Mouse (Mus musculus) macrophage (primary cell): ENCODE measurements around the gene Krtap6-2. TPM values are rescaled to one million over a fixed set of nuclear protein-coding genes. Genes with fewer than 3 reads are reported as not detected.

Experiments
- H3K27ac ChIP-seq: fragments of 350-480 bp; formaldehyde crosslinking; 2 replicates; pipeline ENCODE4 v1.9.0; 2021
- H3K36me3 ChIP-seq: fragments of 350-480 bp; formaldehyde crosslinking; 2 replicates; pipeline ENCODE4 v1.9.0; 2021; ENCODE audit errors: inconsistent target
- H3K4me3 ChIP-seq: fragments of 350-480 bp; formaldehyde crosslinking; 2 replicates; pipeline ENCODE4 v1.9.0; 2021; ENCODE audit errors: inconsistent target
- H3K79me2 ChIP-seq: fragments of 350-480 bp; formaldehyde crosslinking; 2 replicates; pipeline ENCODE4 v1.9.0; 2021; ENCODE audit errors: inconsistent target
- WGBS: methylation state at CpG from one replicate; pipeline ENCODE4 v1.1.7; 2026; ENCODE audit warnings: inconsistent platforms; ENCODE audit not compliant: missing documents; 5-methylcytosine and 5-hydroxymethylcytosine counted together
- polyA plus RNA-seq: library from polyadenylated mRNA; stranded (reverse); fragments of 250-400 nt; gene quantifications from 3 replicates; pipeline ENCODE4 v1.2.4, GENCODE M21; 2018; ENCODE audit warnings: inconsistent platforms
- total RNA-seq, 78 experiments: library from RNA; depleted of rRNA; stranded (reverse); fragments of 250-400 nt; gene quantifications; 1 replicate in 9 of 78; 2 replicates in 24 of 78; 3 replicates in 43 of 78; 4 replicates in 2 of 78; pipeline ENCODE4 v1.2.4; 2018; ENCODE audit warnings: inconsistent platforms in 56 of 78

Gene Krtap6-2
- total RNA-seq (2018; cell fraction: chromatin; rRNA removed) = not detected
- not detected for total RNA-seq (2018; cell fraction: cytosol; rRNA removed)
- total RNA-seq (2018; cell fraction: nucleus; rRNA removed) = not detected
- polyA plus RNA-seq = not detected in 3 replicates

DNA sequence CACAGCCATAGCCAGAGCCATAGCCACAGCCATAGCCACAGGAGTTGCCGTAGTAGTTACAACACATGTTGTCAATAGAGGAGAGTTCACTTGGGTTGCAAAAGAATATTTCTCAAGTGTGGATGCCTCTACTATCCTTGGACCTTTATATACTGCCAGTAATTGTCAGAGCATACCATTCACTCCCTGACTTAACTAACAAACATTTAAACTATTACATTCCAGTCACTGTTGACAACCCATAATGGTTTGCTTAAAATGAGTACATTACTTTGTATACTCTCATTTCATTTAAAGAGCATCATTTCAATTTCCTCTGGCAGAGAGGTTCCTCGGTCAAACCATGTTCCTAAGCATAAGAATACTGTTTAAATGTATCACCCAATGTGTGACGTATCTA lies at the start of gene Krtap6-2:
Krtap6-2 (minus strand) TSS at position 101 of the 400 bp plus-strand sequence.
- Histone ChIP-seq H3K4me3 (no peak within 1 kb of the TSS), H3K36me3 (no peaks in the 10 kb centered on the region), H3K79me2 (no peaks in the 10 kb centered on the region), H3K27ac (no peak within 1 kb of the TSS)
- 100% methylated on average over 3 of the region's 3 CpGs for WGBS

DNA sequence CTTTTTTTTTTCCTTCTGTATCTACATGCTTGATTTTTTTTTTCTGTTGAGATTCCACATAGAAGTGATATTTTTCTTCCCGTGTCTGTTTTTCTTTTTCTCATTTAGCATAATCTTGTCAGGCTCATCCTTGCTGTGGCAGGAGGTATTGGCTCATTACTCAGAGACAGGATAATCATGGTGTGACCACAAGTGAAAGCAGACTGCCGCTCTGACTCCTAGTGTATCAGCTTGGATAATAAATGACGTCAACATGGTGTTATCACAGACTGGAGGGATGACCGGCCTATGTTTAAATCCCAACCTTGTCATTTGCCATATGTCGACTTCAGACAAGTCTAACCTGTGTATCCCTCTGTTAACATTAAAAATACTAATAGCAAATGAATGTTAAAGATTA lies 41.3 kb upstream of the Krtap6-2 start:
- H3K36me3 ChIP-seq = no peaks in the 10 kb centered on the region
- WGBS = 98% methylated on average over 5 of the region's 5 CpGs
- no peak overlapping the region for H3K27ac ChIP-seq
- no peaks in the 10 kb centered on the region for H3K79me2 ChIP-seq
- H3K4me3 ChIP-seq = no peak overlapping the region

DNA sequence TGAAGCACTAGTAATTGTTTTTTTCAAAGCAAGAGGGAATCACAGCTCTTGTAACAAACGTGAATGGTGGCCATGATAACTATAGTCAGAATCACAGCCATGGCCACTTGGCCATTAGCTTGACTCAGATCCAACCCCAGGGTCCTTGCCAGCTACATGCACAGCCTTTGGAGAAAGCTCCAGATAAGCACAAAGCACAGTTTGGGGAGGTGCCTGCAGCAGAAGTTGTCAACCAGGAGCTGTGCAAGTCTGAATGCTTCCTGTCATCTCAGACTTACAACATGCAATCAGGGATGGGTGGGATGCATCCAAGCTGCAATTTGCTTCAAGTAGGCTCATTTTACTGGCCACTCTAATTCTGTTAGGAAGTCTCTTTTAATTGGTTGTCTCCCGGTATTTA lies 9.7 kb upstream of the Krtap6-2 start:
- 92% methylated on average over 2 of the region's 2 CpGs for WGBS
- no peak overlapping the region for H3K4me3 ChIP-seq

DNA sequence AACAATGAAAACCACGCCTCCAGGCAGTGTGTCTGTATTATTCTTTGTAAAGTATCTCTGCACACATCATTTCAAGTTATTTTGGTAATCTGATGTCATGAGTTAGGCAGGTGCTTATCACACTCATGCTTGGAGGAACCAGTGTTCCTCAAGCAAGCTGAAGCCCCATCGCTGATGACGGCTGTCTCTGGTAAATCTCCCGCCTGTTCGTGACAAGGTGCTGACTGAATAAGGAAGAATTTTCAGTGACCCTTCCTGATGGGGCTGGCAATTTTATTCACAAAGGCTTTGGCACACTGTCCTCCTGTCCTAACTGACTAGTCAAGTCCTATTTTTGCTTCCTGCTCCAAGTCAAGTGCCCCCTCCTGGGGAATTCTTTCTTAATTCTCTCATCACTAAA lies 5.4 kb upstream of the Krtap6-2 start:
- WGBS = 91% methylated on average over 5 of the region's 5 CpGs
- H3K4me3 ChIP-seq = no peak overlapping the region
- H3K36me3 ChIP-seq = no peaks in the 10 kb centered on the region
- no peak overlapping the region for H3K27ac ChIP-seq
- H3K79me2 ChIP-seq = no peaks in the 10 kb centered on the region

More for the DNA sequence above, 9.7 kb upstream of the Krtap6-2 start:
- no peaks in the 10 kb centered on the region for H3K79me2 ChIP-seq
- no peaks in the 10 kb centered on the region for H3K36me3 ChIP-seq
- no peak overlapping the region for H3K27ac ChIP-seq

DNA sequence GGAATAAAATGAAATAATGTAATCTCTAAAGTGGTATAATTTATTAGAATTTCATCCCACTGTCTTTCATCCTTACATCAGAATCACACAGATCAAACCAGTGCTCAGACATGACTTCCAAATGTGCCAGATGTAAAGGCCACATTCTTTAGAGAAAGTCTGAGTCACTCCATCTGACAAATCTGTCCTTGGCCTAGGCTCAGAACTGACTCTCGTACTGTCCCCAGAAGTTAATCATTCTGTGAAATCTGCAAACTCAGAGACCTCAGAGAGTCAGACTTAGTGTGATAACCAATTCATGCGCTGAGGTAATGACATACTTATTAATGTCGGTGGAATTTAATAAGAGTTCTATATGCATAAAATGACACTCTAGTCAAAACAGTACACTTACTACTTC lies 3.6 kb downstream of the Krtap6-2 start:
- Histone ChIP-seq H3K36me3 (no peaks in the 10 kb centered on the region), H3K4me3 (no peak overlapping the region), H3K79me2 (no peaks in the 10 kb centered on the region), H3K27ac (no peak overlapping the region)
- WGBS = 87% methylated on average over 3 of the region's 3 CpGs

DNA sequence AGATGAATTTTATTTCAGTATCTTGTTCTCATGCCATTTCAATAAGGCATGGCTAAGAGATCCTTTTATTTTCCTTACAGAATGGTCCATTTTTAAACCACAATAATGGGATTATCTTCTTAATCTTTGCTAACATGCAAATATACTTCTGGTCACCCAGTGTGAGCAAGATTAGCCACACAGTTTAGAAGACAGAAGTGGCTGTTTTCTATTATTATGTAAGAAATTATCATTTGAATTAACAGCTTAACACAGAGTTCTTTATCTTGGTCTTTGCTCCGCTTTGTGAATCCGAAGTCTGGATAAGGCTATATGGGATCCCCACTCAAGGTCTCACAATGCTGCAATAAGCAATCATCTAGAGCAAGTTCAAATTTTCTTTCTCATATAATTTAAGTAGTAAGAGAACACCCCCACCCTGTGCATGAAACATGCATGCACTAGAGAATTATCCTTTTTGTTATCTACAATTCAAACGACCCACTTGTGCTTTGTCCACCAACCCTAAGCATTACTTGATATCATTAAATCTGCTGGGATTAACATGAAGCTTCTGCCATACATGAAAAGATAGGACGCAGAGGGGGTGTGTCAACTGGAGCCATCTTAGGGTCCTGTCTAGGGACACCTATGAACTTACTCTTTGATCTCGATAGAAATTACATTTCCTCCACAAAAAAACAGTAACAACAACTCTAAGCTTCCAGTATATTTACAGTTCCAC lies 9.4 kb downstream of the Krtap6-2 start:
- WGBS = 88% methylated on average over 5 of the region's 5 CpGs
- Histone ChIP-seq H3K79me2 (no peaks in the 10 kb centered on the region), H3K4me3 (no peak overlapping the region), H3K27ac (no peak overlapping the region), H3K36me3 (no peaks in the 10 kb centered on the region)

DNA sequence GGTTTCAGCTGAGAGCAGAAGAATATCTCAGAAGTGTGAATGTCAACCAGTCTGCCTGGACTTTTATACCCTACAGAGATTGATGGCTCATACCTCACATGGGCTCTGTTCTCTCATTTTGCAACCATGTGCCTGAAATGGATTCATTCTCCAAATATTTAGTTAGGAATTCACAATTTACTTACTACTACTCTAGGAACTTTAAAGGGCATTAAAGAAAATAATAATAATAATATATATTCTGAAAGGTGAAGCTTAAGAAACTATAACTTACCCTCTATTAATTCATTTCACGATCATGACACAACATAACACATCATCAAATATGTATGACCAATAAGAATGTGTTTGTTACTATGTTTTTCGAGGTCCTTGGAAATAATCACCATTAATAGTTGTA lies 16.1 kb downstream of the Krtap6-2 start, which contains the start of gene Krtap21-1:
Krtap21-1 (minus strand) TSS at position 101 of the 400 bp plus-strand sequence.
- Histone ChIP-seq H3K27ac (no peak within 1 kb of the TSS), H3K36me3 (no peaks in the 10 kb centered on the region), H3K79me2 (no peaks in the 10 kb centered on the region), H3K4me3 (no peak within 1 kb of the TSS)
- WGBS = 82% methylated on average over 2 of the region's 2 CpGs

DNA sequence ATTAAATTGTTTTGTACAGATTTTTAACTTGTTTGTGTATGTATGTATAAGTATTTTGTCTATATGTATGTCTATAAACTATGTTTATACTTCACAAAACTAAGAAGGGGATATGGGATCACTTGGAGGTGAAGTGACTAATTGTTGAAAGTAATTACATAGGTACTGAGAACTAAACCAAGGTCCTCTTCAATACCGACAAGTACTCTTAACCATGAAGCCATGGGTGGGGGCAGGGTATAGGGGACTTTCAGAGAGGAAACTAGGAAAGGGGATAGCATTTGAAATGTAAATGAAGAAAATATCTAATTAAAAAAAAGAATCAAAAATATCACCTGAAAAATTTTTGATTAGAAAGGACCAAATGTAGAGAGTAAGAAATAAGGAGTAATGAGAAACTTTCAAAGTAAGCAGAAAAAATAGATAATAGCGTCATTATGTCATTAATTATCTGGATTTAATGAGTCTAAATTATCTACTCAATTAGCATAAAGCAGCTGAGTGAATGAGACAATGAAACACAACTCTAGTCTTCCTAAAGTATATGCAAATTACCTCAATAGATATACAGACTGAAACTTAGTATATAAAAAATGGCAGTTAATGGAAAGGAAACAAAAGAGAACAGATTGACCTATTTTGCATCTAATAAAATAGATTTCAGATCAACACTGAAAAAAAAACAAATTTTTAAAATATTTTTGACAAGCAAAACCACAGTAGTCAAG lies 47.0 kb downstream of the Krtap6-2 start:
- Histone ChIP-seq H3K4me3 (no peak overlapping the region), H3K36me3 (no peaks in the 10 kb centered on the region), H3K27ac (no peak overlapping the region), H3K79me2 (no peaks in the 10 kb centered on the region)
- 94% methylated on average over 2 of the region's 2 CpGs for WGBS

Other genes with a start within 250 kb of the Krtap6-2 start
- gene 1110057P08Rik, start 245.4 kb downstream of the Krtap6-2 start, polyA plus RNA-seq = not detected in 3 replicates
- not detected in 3 replicates for gene Krtap20-2, start 214.2 kb downstream of the Krtap6-2 start, polyA plus RNA-seq
- not detected in 3 replicates for gene Krtap21-1, start 16.2 kb downstream of the Krtap6-2 start, polyA plus RNA-seq
- gene Krtap8-1, start 67.8 kb upstream of the Krtap6-2 start, polyA plus RNA-seq = not detected in 3 replicates
- not detected in 3 replicates for gene Krtap7-1, start 88.2 kb upstream of the Krtap6-2 start, polyA plus RNA-seq
- not detected in 3 replicates for gene Krtap11-1, start 151.1 kb upstream of the Krtap6-2 start, polyA plus RNA-seq